Mouse (Mus musculus): ENCODE measurements around the gene Itm2c. TPM values are rescaled to one million over a fixed set of nuclear protein-coding genes. Genes with fewer than 3 reads are reported as not detected.

The Itm2c gene
- polyA plus RNA-seq, 1 experiment from 2014 or later: 233 TPM

DNA sequence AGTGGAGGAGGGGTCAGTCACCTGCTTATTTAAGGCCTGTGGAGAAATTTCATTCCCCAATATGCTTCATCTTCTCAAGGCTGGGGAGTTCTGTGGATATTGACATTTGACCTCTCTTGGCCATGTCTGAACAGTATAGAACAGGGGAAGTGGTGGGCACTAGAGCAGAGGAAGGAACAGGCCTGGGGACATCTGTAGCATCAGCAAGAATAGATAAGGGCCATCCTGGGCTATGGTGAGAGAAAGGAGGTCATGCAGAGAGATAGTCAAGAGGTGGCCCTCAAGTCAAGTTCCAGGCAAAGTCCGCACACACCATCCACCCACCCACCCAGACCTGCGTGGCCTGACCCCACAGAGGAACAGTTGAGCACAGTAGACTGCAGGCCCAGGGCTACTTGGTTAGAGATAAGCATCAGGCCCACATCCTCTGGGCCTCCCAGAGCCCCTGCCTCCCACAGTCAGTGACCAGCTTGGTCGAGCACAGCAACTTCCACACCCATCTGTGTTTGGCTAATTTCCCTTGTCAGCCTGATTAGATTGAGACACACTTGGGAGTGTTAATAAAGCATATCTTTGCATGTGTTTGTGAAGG lies 7.5 kb downstream of the Itm2c start:
- H3K27ac ChIP-seq: peak overlapping the region; percentile 60
- H3K4me1 ChIP-seq: peaks cover 62% of the 10 kb centered on the region
- peak; percentile 22; the same call in 1 of the 2 replicates for ATAC-seq (replicated peaks)
- H3K36me3 ChIP-seq (replicated peaks): peaks cover 32% of the 10 kb centered on the region
- H3K9me3 ChIP-seq: no peaks in the 10 kb centered on the region
- no peak overlapping the region for H3K4me3 ChIP-seq
- WGBS: 49% methylated on average over 3 of the region's 3 CpGs
- no peaks in the 10 kb centered on the region for H3K27me3 ChIP-seq (replicated peaks)
- no peak overlapping the region for H3K9ac ChIP-seq
- H3K4me2 ChIP-seq: no peak overlapping the region

- Histone ChIP-seq H3K27me3 (replicated peaks) (no peaks in the 10 kb centered on the region), H3K9ac (no peak overlapping the region), H3K4me3 (no peak overlapping the region), H3K4me2 (no peak overlapping the region), H3K27ac (peak overlapping the region; percentile 60; the same call in 1 of the 2 replicates), H3K4me1 (peaks cover 57% of the 10 kb centered on the region), H3K36me3 (replicated peaks) (peaks cover 38% of the 10 kb centered on the region), H3K9me3 (no peaks in the 10 kb centered on the region)
- 25% methylated on average over 7 of the region's 7 CpGs for WGBS
- peak; percentile 47; the same call in 1 of the 2 replicates for ATAC-seq (replicated peaks)
Measured at GRCm38 (mm10) chr1:85902108-85902561, 8.1 kb downstream of the Itm2c start.

DNA sequence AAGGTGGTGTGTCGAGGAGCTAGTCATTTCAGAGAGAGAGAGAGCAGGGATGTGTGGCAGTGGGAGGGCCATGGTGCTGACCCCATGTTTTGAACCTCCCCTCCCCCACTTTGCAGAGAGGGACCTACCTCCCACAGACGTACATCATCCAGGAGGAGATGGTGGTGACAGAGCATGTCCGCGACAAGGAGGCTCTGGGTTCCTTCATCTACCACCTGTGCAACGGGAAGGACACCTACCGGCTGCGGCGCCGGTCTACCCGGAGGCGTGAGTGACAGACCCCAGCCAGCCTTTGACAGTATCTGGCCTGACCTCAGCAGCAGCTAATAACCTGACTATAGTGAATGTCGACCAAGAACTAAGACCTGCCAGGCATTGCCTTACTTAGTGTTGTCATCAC lies 12.8 kb downstream of the Itm2c start:
- ATAC-seq (replicated peaks): no peak
- peaks cover 46% of the 10 kb centered on the region for H3K36me3 ChIP-seq (replicated peaks)

DNA sequence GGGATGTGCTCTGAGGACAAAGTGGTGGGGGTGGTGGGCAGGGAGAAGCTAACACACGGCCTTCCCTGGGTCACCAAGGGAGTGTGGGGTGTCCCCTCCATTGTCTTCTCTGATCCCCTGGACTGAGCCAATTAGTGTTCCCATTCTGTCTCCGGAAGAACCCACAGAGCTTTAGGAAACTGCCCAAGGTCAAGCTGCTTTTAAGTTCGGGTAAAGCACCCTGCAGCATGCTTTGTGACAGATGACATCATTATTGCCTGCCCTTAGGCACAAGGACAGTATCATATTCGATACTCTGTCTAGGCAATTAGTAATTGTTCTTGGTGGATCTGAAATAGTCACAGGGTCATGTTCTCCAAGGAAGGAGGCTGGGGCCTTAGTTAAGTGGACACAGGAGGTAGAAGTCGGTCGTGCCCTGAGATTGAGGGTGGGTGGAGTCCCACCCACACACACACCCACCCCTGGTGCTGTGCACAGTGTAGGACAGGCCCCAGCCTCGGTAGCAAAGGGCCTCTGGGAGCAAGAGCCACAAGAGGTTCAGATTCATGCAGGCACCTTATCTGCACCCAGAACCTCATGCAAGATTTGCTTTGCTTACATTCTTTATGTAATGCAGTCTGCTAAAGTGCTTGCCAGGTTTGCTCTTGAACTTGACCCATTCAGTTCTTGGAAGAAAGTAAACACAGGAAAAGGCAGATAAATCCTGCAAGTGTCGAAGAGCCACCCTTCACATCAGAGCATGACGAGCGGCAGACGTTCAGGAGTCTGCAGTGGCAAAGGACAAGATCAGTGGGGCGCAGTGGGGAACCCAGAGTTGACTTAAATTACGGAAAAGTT lies 14.9 kb downstream of the Itm2c start:
- H3K9me3 ChIP-seq: no peaks in the 10 kb centered on the region
- H3K4me1 ChIP-seq: no peaks in the 10 kb centered on the region
- H3K4me3 ChIP-seq: no peak overlapping the region
- ATAC-seq (replicated peaks): no peak
- H3K36me3 ChIP-seq (replicated peaks): peaks cover 38% of the 10 kb centered on the region
- WGBS: 59% methylated on average over 13 of the region's 13 CpGs
- no peaks in the 10 kb centered on the region for H3K27me3 ChIP-seq (replicated peaks)
- H3K27ac ChIP-seq: 0 out of 2 replicates have a peak overlapping the region, but pooled peaks have one; percentile 13
- no peak overlapping the region for H3K9ac ChIP-seq
- no peak overlapping the region for H3K4me2 ChIP-seq

More for the DNA sequence above, 12.8 kb downstream of the Itm2c start:
- Histone ChIP-seq H3K27ac (no peak overlapping the region), H3K4me1 (peaks cover 10% of the 10 kb centered on the region), H3K9me3 (no peaks in the 10 kb centered on the region), H3K4me3 (no peak overlapping the region), H3K4me2 (no peak overlapping the region), H3K9ac (no peak overlapping the region), H3K27me3 (replicated peaks) (no peaks in the 10 kb centered on the region)
- 96% methylated on average over 12 of the region's 12 CpGs for WGBS

DNA sequence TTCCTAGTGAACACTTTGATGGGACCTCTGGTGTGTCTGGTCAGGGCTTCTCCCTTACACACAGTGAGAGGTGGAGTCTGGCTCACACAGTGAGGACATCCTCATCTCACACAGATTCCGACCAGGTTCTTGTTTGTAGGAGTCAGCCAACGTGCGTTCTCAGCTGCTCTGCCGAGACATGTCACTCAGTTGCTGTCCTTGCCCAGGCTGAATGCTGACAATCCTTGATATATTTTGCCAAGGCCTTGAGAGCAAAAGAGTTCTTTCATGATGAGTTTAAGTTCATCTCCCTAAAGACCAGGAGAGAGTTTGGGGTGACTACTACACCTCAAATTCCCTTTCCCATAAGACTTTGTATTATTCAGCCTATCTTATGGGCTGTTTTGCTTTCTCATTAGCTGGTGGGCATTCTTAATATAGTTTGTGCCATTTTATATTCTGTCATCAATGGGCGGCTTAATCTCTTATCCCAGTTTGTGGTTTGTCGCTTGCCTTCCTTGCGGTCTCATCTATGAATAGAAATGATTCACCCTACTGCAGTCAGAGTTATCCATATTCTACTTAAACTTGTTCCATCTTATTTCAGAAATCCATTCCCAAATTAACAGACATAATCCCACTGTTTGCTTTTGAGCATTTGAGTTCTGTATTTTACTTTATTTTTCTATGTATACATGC lies 19.1 kb downstream of the Itm2c start:
- Histone ChIP-seq H3K4me1 (peaks cover 21% of the 10 kb centered on the region), H3K4me2 (no peak overlapping the region), H3K9me3 (no peaks in the 10 kb centered on the region), H3K9ac (no peak overlapping the region), H3K36me3 (replicated peaks) (no peaks in the 10 kb centered on the region), H3K27ac (no peak overlapping the region), H3K27me3 (replicated peaks) (no peaks in the 10 kb centered on the region), H3K4me3 (no peak overlapping the region)
- ATAC-seq (replicated peaks): no peak
- 90% methylated on average over 7 of the region's 7 CpGs for WGBS

GRCm38 (mm10) chr1:85915890-85916289 lies 21.8 kb downstream of the Itm2c start:
- no peak overlapping the region for H3K4me2 ChIP-seq
- no peaks in the 10 kb centered on the region for H3K36me3 ChIP-seq (replicated peaks)
- H3K27me3 ChIP-seq (replicated peaks): no peaks in the 10 kb centered on the region
- no peaks in the 10 kb centered on the region for H3K9me3 ChIP-seq
- H3K4me1 ChIP-seq: peaks cover 26% of the 10 kb centered on the region
- ATAC-seq (replicated peaks): no peak
- H3K9ac ChIP-seq: no peak overlapping the region
- no peak overlapping the region for H3K4me3 ChIP-seq
- H3K27ac ChIP-seq: peak overlapping the region; percentile 92

DNA sequence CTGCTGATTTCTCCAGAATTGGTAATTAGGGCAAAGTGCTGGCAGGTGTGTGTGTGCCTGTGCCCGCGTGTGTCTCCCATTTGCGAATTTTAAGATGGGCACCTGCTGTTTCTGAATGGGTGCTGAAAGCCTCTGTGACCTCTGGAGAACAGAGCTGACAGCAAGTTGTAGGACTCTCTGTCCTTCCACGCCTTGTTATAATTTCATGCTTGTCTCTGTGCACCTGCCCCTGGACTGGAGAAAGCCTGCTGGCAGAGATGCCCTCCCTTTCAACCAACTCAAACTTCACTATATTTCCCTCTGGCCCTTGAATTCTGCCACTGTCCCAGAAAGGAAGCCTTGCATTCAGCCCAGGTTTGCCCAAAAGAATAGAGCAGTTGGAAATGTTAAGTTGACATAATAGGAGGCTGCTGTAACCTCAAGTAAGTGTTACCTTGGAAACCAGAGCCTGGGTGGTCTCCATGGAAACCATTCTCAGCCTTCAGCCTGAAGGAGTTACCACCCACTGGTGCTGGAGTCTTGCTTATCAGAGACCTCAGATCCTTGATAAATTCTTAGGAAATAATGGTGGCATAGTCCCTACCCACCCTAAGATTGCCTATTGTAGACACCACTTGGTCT lies 22.9 kb downstream of the Itm2c start:
- peak overlapping the region; percentile 92 for H3K27ac ChIP-seq
- H3K9me3 ChIP-seq: no peaks in the 10 kb centered on the region
- peaks cover 27% of the 10 kb centered on the region for H3K4me1 ChIP-seq
- H3K27me3 ChIP-seq (replicated peaks): no peaks in the 10 kb centered on the region
- WGBS: under 1% methylated on average over 4 of the region's 4 CpGs
- no peak overlapping the region for H3K9ac ChIP-seq
- peak; percentile 94 for ATAC-seq (replicated peaks)
- H3K36me3 ChIP-seq (replicated peaks): no peaks in the 10 kb centered on the region
- peak overlapping the region; percentile 28 for H3K4me2 ChIP-seq
- no peak overlapping the region for H3K4me3 ChIP-seq

- Histone ChIP-seq H3K27me3 (replicated peaks) (no peaks in the 10 kb centered on the region), H3K36me3 (replicated peaks) (no peaks in the 10 kb centered on the region), H3K9me3 (no peaks in the 10 kb centered on the region), H3K4me1 (peaks cover 38% of the 10 kb centered on the region), H3K4me2 (no peak overlapping the region), H3K27ac (no peak overlapping the region), H3K4me3 (no peak overlapping the region), H3K9ac (no peak overlapping the region)
- ATAC-seq (replicated peaks): no peak
- WGBS: 85% methylated on average over 7 of the region's 7 CpGs
Measured at GRCm38 (mm10) chr1:85919621-85920020, 25.5 kb downstream of the Itm2c start.

DNA sequence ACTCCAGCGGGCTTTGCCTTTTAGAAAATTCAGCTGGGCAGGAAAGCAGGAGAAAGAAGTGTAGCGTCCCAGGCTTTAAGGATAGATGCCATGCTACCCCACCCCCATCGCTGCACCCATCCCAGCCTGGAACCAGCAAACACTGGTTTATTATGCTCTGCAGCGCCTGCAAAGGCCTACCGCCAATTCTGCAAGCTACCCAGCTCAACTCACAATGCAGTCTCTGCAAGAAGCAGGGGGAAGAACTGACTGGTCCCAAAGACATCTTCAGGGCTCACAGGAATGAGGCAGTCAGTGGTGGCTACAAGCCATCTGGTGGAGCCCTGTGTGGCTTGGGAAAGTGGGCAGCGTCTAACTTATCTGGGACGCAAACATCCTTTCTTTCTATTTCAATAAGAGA lies 27.6 kb downstream of the Itm2c start:
- Histone ChIP-seq H3K9me3 (no peaks in the 10 kb centered on the region), H3K4me3 (no peak overlapping the region), H3K4me2 (no peak overlapping the region), H3K27me3 (replicated peaks) (no peaks in the 10 kb centered on the region), H3K27ac (peak overlapping the region; percentile 59), H3K9ac (no peak overlapping the region), H3K36me3 (replicated peaks) (no peaks in the 10 kb centered on the region), H3K4me1 (peaks cover 32% of the 10 kb centered on the region)
- ATAC-seq (replicated peaks): no peak
- 77% methylated on average over 7 of the region's 7 CpGs for WGBS

- Histone ChIP-seq H3K9me3 (no peaks in the 10 kb centered on the region), H3K36me3 (replicated peaks) (no peaks in the 10 kb centered on the region), H3K4me1 (peaks cover 26% of the 10 kb centered on the region), H3K27me3 (replicated peaks) (no peaks in the 10 kb centered on the region), H3K4me3 (no peak overlapping the region), H3K27ac (peak overlapping the region; percentile 59), H3K4me2 (no peak overlapping the region), H3K9ac (no peak overlapping the region)
- WGBS: 46% methylated on average over 7 of the region's 7 CpGs
- ATAC-seq (replicated peaks): peak; percentile 53; the same call in 1 of the 2 replicates
Measured at GRCm38 (mm10) chr1:85922127-85922864, 28.2 kb downstream of the Itm2c start.

DNA sequence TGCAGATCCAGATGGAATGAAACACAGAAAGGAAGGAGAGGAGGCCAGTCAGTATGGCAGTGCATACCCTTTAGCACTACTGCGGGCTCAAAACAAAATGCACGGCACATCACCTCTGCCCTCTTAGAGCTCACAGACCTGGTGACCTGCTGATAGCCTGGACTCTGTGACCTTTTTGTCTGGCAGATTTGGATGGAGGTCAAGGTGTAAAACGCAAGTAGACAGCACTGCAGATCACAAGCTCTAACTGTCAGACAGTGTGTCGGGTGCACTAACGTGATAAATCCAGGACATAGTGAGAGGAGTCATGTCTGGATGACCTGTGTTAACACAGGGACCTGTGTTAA lies 28.8 kb downstream of the Itm2c start:
- H3K4me1 ChIP-seq: peaks cover 25% of the 10 kb centered on the region
- peak overlapping the region; percentile 59; the same call in 1 of the 2 replicates for H3K27ac ChIP-seq

More for the DNA sequence above, 28.8 kb downstream of the Itm2c start:
- no peak for ATAC-seq (replicated peaks)
- no peaks in the 10 kb centered on the region for H3K27me3 ChIP-seq (replicated peaks)
- WGBS: 64% methylated on average over 5 of the region's 5 CpGs
- H3K4me2 ChIP-seq: no peak overlapping the region
- H3K9me3 ChIP-seq: no peaks in the 10 kb centered on the region
- H3K9ac ChIP-seq: no peak overlapping the region
- no peak overlapping the region for H3K4me3 ChIP-seq
- H3K36me3 ChIP-seq (replicated peaks): no peaks in the 10 kb centered on the region
